Mouse (Mus musculus): ENCODE data around the gene Top1. TPM values are rescaled to one million over a fixed set of nuclear protein-coding genes. Genes with fewer than 3 reads are reported as not detected.

The Top1 gene
- total RNA-seq, 2 experiments from 2014 or later: 75.2 to 78.7 TPM

GRCm38 (mm10) chr2:160715463-160716030 lies 69.9 kb downstream of the Top1 start:
- DNase-seq (ENCODE audit: low spot score in 2 of 2): no peak

- peak in 1 of 2 experiments; percentile 50 for DNase-seq (ENCODE audit: low spot score in 2 of 2)
Observed at GRCm38 (mm10) chr2:160717269-160717668, 71.6 kb downstream of the Top1 start.

GRCm38 (mm10) chr2:160718811-160719210 lies 73.1 kb downstream of the Top1 start:
- no peak for DNase-seq (ENCODE audit: low spot score in 2 of 2)

- DNase-seq (ENCODE audit: low spot score in 2 of 2): no peak
Observed at GRCm38 (mm10) chr2:160722714-160723113, 77.0 kb downstream of the Top1 start.

GRCm38 (mm10) chr2:160723613-160724375 lies 78.1 kb downstream of the Top1 start:
- DNase-seq (ENCODE audit: low spot score in 2 of 2): no peak

GRCm38 (mm10) chr2:160724536-160724935 lies 78.8 kb downstream of the Top1 start:
- DNase-seq (ENCODE audit: low spot score in 2 of 2): no peak

- DNase-seq (ENCODE audit: low spot score in 2 of 2): no peak
Observed at GRCm38 (mm10) chr2:160725877-160726864, 80.5 kb downstream of the Top1 start.

- peak; percentile 63 to 74 for DNase-seq (ENCODE audit: low spot score in 2 of 2)
Observed at GRCm38 (mm10) chr2:160728972-160729371, 83.3 kb downstream of the Top1 start.

- DNase-seq (ENCODE audit: low spot score in 2 of 2): no peak
Observed at GRCm38 (mm10) chr2:160729436-160729835, 83.7 kb downstream of the Top1 start.

GRCm38 (mm10) chr2:160729851-160730796 lies 84.4 kb downstream of the Top1 start:
- DNase-seq (ENCODE audit: low spot score in 2 of 2): no peak

- no peak for DNase-seq (ENCODE audit: low spot score in 2 of 2)
Observed at GRCm38 (mm10) chr2:160730797-160731116, 85.1 kb downstream of the Top1 start.

- peak; percentile 94 for DNase-seq (ENCODE audit: low spot score in 2 of 2)
Observed at GRCm38 (mm10) chr2:160731117-160731838, 85.6 kb downstream of the Top1 start, which contains the start of gene Plcg1. TSS of gene Plcg1 (plus strand) at chr2:160731300.

- DNase-seq (ENCODE audit: low spot score in 2 of 2): peak; percentile 37 to 54
Observed at GRCm38 (mm10) chr2:160731839-160732261, 86.2 kb downstream of the Top1 start.

- no peak for DNase-seq (ENCODE audit: low spot score in 2 of 2)
Observed at GRCm38 (mm10) chr2:160732420-160732995, 86.8 kb downstream of the Top1 start.

- no peak for DNase-seq (ENCODE audit: low spot score in 2 of 2)
Observed at GRCm38 (mm10) chr2:160733131-160733531, 87.4 kb downstream of the Top1 start.

GRCm38 (mm10) chr2:160734331-160734730 lies 88.6 kb downstream of the Top1 start:
- no peak for DNase-seq (ENCODE audit: low spot score in 2 of 2)

- DNase-seq (ENCODE audit: low spot score in 2 of 2): no peak
Observed at GRCm38 (mm10) chr2:160735706-160736310, 90.1 kb downstream of the Top1 start.

GRCm38 (mm10) chr2:160736466-160736865 lies 90.8 kb downstream of the Top1 start:
- DNase-seq (ENCODE audit: low spot score in 2 of 2): no peak

- DNase-seq (ENCODE audit: low spot score in 2 of 2): no peak
Observed at GRCm38 (mm10) chr2:160738354-160738753, 92.7 kb downstream of the Top1 start.
